Mouse (Mus musculus) limb, embryonic 12.5 days (tissue): ENCODE results near the gene Zfp948. TPM values are rescaled to one million over a fixed set of nuclear protein-coding genes. Genes with fewer than 3 reads are reported as not detected.

ENCODE experiments used
- polyA plus RNA-seq: library from polyadenylated mRNA; unstranded; fragments of >200 nt; fragmentation: Nextera tagmentation; extraction: Ambion mirVana; gene quantifications from 2 replicates; pipeline ENCODE4 v1.2.1, GENCODE M21; 2016

Gene Zfp948
- polyA plus RNA-seq, 1 experiment from 2014 or later: 12.2 TPM

Other genes with a start within 250 kb of the Zfp948 start
- 3.1 TPM in 2 replicates for gene Zfp677, start 183.3 kb upstream of the Zfp948 start, polyA plus RNA-seq
- 2.4 and 2.8 TPM in 2 replicates for gene Zfp54, start 143.8 kb upstream of the Zfp948 start, polyA plus RNA-seq
- gene Zfp51, start 116.6 kb upstream of the Zfp948 start, polyA plus RNA-seq: 15.4 and 16.3 TPM in 2 replicates
- gene Zfp53, start 78.0 kb upstream of the Zfp948 start, polyA plus RNA-seq: 9.6 TPM in 2 replicates
- 3.2 and 4.0 TPM in 2 replicates for gene Zfp52, start 31.5 kb upstream of the Zfp948 start, polyA plus RNA-seq
- 5.2 and 7.1 TPM in 2 replicates for gene Zfp983, start 83.6 kb downstream of the Zfp948 start, polyA plus RNA-seq
- 7.6 and 9.0 TPM in 2 replicates for gene Gm10226, start 124.9 kb downstream of the Zfp948 start, polyA plus RNA-seq
- 18.9 and 20.5 TPM in 2 replicates for gene Zfp760, start 140.7 kb downstream of the Zfp948 start, polyA plus RNA-seq
- gene Zfp229, start 163.8 kb downstream of the Zfp948 start, polyA plus RNA-seq: 10.3 and 10.9 TPM in 2 replicates